Mouse (Mus musculus): ENCODE measurements around the gene P3h3. TPM values are rescaled to one million over a fixed set of nuclear protein-coding genes. Genes with fewer than 3 reads are reported as not detected.
"Not testable (repeated sequence)": the region's sequence is repeated elsewhere in the genome, so short reads cannot be mapped to it uniquely, and the experiment has no call there.

The P3h3 gene
- polyA plus RNA-seq, 1 experiment from 2014 or later, result 14.7 TPM

DNA sequence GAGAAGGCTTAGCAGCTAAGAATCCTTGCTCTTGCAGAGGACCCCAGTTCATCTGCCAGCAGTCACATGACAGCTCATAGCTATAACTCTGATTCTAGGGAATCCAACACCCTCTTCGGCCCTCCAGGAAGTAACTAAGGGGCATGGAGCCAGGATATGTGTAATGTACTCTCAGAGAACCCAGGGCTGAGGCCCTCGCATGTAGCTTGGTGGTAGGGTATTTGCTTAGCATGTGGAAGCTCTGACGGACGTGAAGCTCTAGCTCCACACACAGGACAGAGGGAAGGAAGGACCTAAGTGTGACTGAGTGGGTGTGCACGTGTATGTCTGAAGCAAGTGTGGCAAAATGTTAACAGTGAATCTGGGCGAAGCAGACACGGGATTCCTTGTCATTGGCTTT, 21.1 kb downstream of the P3h3 start:
- no peaks in the 10 kb centered on the region for H3K36me3 ChIP-seq (ENCODE audit: insufficient read depth, low read length)
- H3K4me2 ChIP-seq (ENCODE audit: low read length), result no peak overlapping the region
- H3K4me3 ChIP-seq (replicated peaks; ENCODE audit: low read depth, low read length), result no peak overlapping the region
- no peaks in the 10 kb centered on the region for H3K9me3 ChIP-seq (replicated peaks; ENCODE audit: low read length)
- peak; percentile 20; the same call in 1 of the 2 replicates for TF ChIP-seq CTCF (IDR thresholded peaks at IDR 0.05; ENCODE audit: low read depth)
- 63% methylated on average over 7 of the region's 7 CpGs for WGBS
- no peak overlapping the region for H3K27ac ChIP-seq
- DNase-seq (ENCODE audit: low spot score), result peak; percentile 33
- H3K27me3 ChIP-seq (ENCODE audit: insufficient read depth, low read length), result no peaks in the 10 kb centered on the region
- 0 out of 2 replicates have a peak, but pooled peaks cover 5% of the 10 kb centered on the region for H3K4me1 ChIP-seq (replicated peaks; ENCODE audit: insufficient read depth, low read length)
- ATAC-seq (replicated peaks; ENCODE audit: low FRiP score, low read depth), result no peak
- no peak overlapping the region for H3K9ac ChIP-seq (ENCODE audit: low read depth, low read length)

DNA sequence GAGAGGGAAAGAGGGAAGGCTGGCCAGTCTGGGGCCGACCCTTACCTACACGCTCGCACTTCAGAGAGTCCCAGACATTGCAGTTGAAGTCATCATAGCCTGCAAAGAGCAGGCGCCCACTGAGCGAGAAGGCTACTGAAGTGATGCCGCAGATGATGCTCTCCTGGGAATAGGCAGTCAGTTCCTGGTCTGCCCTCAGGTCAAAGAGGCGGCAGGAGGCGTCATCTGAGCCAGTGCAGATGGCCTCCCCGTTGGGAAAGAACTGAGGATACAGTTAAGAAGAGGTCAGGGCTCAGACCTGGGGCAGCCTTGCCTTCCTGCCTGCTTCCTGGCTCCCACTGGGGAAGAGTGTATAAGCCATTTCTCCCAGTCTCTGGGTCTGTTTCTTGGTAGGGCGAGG, 22.0 kb downstream of the P3h3 start:
- Histone ChIP-seq H3K36me3 (ENCODE audit: insufficient read depth, low read length) (no peaks in the 10 kb centered on the region), H3K27me3 (ENCODE audit: insufficient read depth, low read length) (no peaks in the 10 kb centered on the region), H3K9me3 (replicated peaks; ENCODE audit: low read length) (no peaks in the 10 kb centered on the region), H3K4me2 (ENCODE audit: low read length) (no peak overlapping the region), H3K9ac (ENCODE audit: low read depth, low read length) (0 out of 2 replicates have a peak overlapping the region, but pooled peaks have one; percentile 27), H3K27ac (no peak overlapping the region), H3K4me1 (replicated peaks; ENCODE audit: insufficient read depth, low read length) (peaks cover 5% of the 10 kb centered on the region; the same call in 1 of the 2 replicates), H3K4me3 (replicated peaks; ENCODE audit: low read depth, low read length) (no peak overlapping the region)
- DNase-seq (ENCODE audit: low spot score) (no peak), ATAC-seq (replicated peaks; ENCODE audit: low FRiP score, low read depth) (no peak)
- no peak for TF ChIP-seq CTCF (IDR thresholded peaks at IDR 0.05; ENCODE audit: low read depth)
- 29% methylated on average over 10 of the region's 10 CpGs for WGBS

- H3K9me3 ChIP-seq (replicated peaks; ENCODE audit: low read length), result no peaks in the 10 kb centered on the region
- no peaks in the 10 kb centered on the region for H3K36me3 ChIP-seq (ENCODE audit: insufficient read depth, low read length)
- peaks cover 8% of the 10 kb centered on the region; the same call in 1 of the 2 replicates for H3K4me1 ChIP-seq (replicated peaks; ENCODE audit: insufficient read depth, low read length)
- TF ChIP-seq CTCF (IDR thresholded peaks at IDR 0.05; ENCODE audit: low read depth), result no peak
- H3K27me3 ChIP-seq (ENCODE audit: insufficient read depth, low read length), result no peaks in the 10 kb centered on the region
- ATAC-seq (replicated peaks; ENCODE audit: low FRiP score, low read depth) (no peak), DNase-seq (ENCODE audit: low spot score) (no peak)
- no peak overlapping the region for H3K27ac ChIP-seq
- H3K9ac ChIP-seq (ENCODE audit: low read depth, low read length), result no peak overlapping the region
- 91% methylated on average over 6 of the region's 6 CpGs for WGBS
- H3K4me3 ChIP-seq (replicated peaks; ENCODE audit: low read depth, low read length), result no peak overlapping the region
- no peak overlapping the region for H3K4me2 ChIP-seq (ENCODE audit: low read length)
Measured at GRCm38 (mm10) chr6:124834512-124835081, 23.0 kb downstream of the P3h3 start.

DNA sequence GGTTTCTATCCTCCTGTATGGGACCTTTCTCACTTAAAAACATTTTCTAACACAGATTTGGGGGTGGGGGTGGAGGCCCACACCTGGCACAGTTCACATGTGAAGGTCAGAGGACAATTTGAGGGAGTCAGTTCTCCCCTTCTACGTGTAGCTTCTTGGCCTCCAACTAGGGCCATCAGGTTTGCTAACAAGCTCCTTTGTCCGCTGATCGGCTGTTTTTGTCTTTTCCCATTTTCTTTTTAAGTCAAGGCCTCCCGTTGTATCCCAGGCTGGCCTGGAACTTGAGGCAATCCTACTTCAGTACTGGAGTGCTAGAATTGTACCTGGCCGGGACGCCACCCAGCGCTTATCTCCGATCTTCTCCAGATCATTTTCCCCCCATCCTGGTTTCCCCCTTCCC, 25.9 kb downstream of the P3h3 start:
- Histone ChIP-seq H3K9ac (ENCODE audit: low read depth, low read length) (no peak overlapping the region), H3K4me3 (replicated peaks; ENCODE audit: low read depth, low read length) (no peak overlapping the region), H3K9me3 (replicated peaks; ENCODE audit: low read length) (no peaks in the 10 kb centered on the region), H3K27ac (no peak overlapping the region), H3K36me3 (ENCODE audit: insufficient read depth, low read length) (no peaks in the 10 kb centered on the region), H3K4me2 (ENCODE audit: low read length) (no peak overlapping the region), H3K27me3 (ENCODE audit: insufficient read depth, low read length) (no peaks in the 10 kb centered on the region), H3K4me1 (replicated peaks; ENCODE audit: insufficient read depth, low read length) (peaks cover 10% of the 10 kb centered on the region; the same call in 1 of the 2 replicates)
- TF ChIP-seq CTCF (IDR thresholded peaks at IDR 0.05; ENCODE audit: low read depth), result no peak
- 91% methylated on average over 8 of the region's 8 CpGs for WGBS
- DNase-seq (ENCODE audit: low spot score) (no peak), ATAC-seq (replicated peaks; ENCODE audit: low FRiP score, low read depth) (no peak)

GRCm38 (mm10) chr6:124831199-124831598, 26.4 kb downstream of the P3h3 start:
- 96% methylated on average over 4 of the region's 4 CpGs for WGBS

GRCm38 (mm10) chr6:124829799-124830700, 27.5 kb downstream of the P3h3 start:
- Histone ChIP-seq H3K27me3 (ENCODE audit: insufficient read depth, low read length) (no peaks in the 10 kb centered on the region), H3K9me3 (replicated peaks; ENCODE audit: low read length) (no peaks in the 10 kb centered on the region), H3K27ac (peak overlapping the region; percentile 92), H3K4me2 (ENCODE audit: low read length) (peak overlapping the region; percentile 74), H3K36me3 (ENCODE audit: insufficient read depth, low read length) (peaks cover 9% of the 10 kb centered on the region), H3K4me3 (replicated peaks; ENCODE audit: low read depth, low read length) (peak overlapping the region; percentile 67), H3K4me1 (replicated peaks; ENCODE audit: insufficient read depth, low read length) (peaks cover 5% of the 10 kb centered on the region; the same call in 1 of the 2 replicates), H3K9ac (ENCODE audit: low read depth, low read length) (peak overlapping the region; percentile 70)
- WGBS, result under 1% methylated on average over 38 of the region's 38 CpGs
- DNase-seq (ENCODE audit: low spot score), result peak; percentile 98
- ATAC-seq (replicated peaks; ENCODE audit: low FRiP score, low read depth), result peak; percentile 87
- peak; percentile 21; the same call in 1 of the 2 replicates for TF ChIP-seq CTCF (IDR thresholded peaks at IDR 0.05; ENCODE audit: low read depth)

More at GRCm38 (mm10) chr6:124831199-124831598, 26.4 kb downstream of the P3h3 start:
- H3K9me3 ChIP-seq (replicated peaks; ENCODE audit: low read length); ATAC-seq (replicated peaks; ENCODE audit: low FRiP score, low read depth); H3K27me3 ChIP-seq (ENCODE audit: insufficient read depth, low read length); H3K9ac ChIP-seq (ENCODE audit: low read depth, low read length); H3K4me3 ChIP-seq (replicated peaks; ENCODE audit: low read depth, low read length); H3K36me3 ChIP-seq (ENCODE audit: insufficient read depth, low read length); DNase-seq (ENCODE audit: low spot score); H3K27ac ChIP-seq: not testable (repeated sequence)
- H3K4me1 ChIP-seq (replicated peaks; ENCODE audit: insufficient read depth, low read length), result peaks cover 10% of the 10 kb centered on the region; the same call in 1 of the 2 replicates
- 0 out of 2 replicates have a peak overlapping the region, but pooled peaks have one; percentile 74 for H3K4me2 ChIP-seq (ENCODE audit: low read length)
